Mouse (Mus musculus): ENCODE results near the gene Cttnbp2nl.

- TF ChIP-seq POLR2A (IDR thresholded peaks at IDR 0.05; ENCODE audit: low read depth, low read length) (no peak), CTCF (conservative IDR thresholded peaks at IDR 0.05; ENCODE audit: insufficient read depth, insufficient read length, low read depth, low read length) (no peak)
Measured at GRCm38 (mm10) chr3:104956131-104956581, 96.8 kb downstream of the Cttnbp2nl start.

Data from kidney, adult 2 months (tissue).